Mouse (Mus musculus) small intestine, adult 2 months (tissue): ENCODE results near the gene Fam71f1. TPM values are rescaled to one million over a fixed set of nuclear protein-coding genes. Genes with fewer than 3 reads are reported as not detected.

ENCODE experiments used
- H3K27ac ChIP-seq: fragments of 200-500 bp; 2 replicates; pipeline ENCODE4 v1.5.1; 2012; ENCODE audit warnings: low read depth, low read length, control low read depth, inconsistent platforms; ENCODE audit not compliant: insufficient read depth
- H3K27me3 ChIP-seq: fragments of 200-500 bp; 2 replicates; pipeline ENCODE4 v1.6.1; 2012; ENCODE audit warnings: mild to moderate bottlenecking, moderate library complexity, low read length, inconsistent platforms; ENCODE audit not compliant: control insufficient read depth, insufficient read depth
- H3K36me3 ChIP-seq: fragments of 200-500 bp; 2 replicates; pipeline ENCODE4 v1.6.1; 2012; ENCODE audit warnings: mild to moderate bottlenecking, low read length, control low read depth, inconsistent platforms; ENCODE audit not compliant: control insufficient read depth, insufficient read depth
- H3K4me1 ChIP-seq: fragments of 200-500 bp; 2 replicates; pipeline ENCODE4 v1.6.1; 2012; ENCODE audit warnings: low read length, inconsistent platforms, mixed read lengths; ENCODE audit not compliant: control insufficient read depth, insufficient read depth, insufficient read length
- H3K4me3 ChIP-seq: fragments of 200-500 bp; 2 replicates; pipeline ENCODE4 v1.5.1; 2012; ENCODE audit warnings: low read depth, mild to moderate bottlenecking, control low read depth, inconsistent platforms, low read length, moderate library complexity
- CTCF ChIP-seq: fragments of 200-500 bp; IDR thresholded peaks from 2 replicates; pipeline ENCODE4 v1.5.1; 2012; ENCODE audit warnings: low read depth, mild to moderate bottlenecking, control low read depth, inconsistent platforms, low read length, moderate library complexity, mixed read lengths; ENCODE audit not compliant: insufficient replicate concordance, insufficient read length; ENCODE audit errors: extremely low read depth
- POLR2A ChIP-seq: fragments of 200-500 bp; IDR thresholded peaks from 2 replicates; pipeline ENCODE4 v1.6.1; 2012; ENCODE audit warnings: low read depth, mild to moderate bottlenecking, control low read depth, inconsistent platforms, low read length, moderate library complexity
- WGBS: fragments of 180-500 bp; shearing (Covaris S2); methylation state at CpG from one replicate; pipeline ENCODE4 v1.1.7; 2018; 5-methylcytosine and 5-hydroxymethylcytosine counted together
- polyA plus RNA-seq: library from polyadenylated mRNA; depleted of rRNA; stranded (reverse); fragments of >200 nt; gene quantifications from 2 replicates; pipeline ENCODE4 v1.2.3, GENCODE M21; 2012; rRNA removed

Fam71f1 gene
- not detected in 2 replicates for polyA plus RNA-seq

- Histone ChIP-seq H3K27me3 (no peaks in the 10 kb centered on the region), H3K27ac (no peak within 1 kb of the TSS), H3K4me1 (no peaks in the 10 kb centered on the region), H3K4me3 (no peak within 1 kb of the TSS), H3K36me3 (no peaks in the 10 kb centered on the region)
- TF ChIP-seq CTCF (no peak), POLR2A (no peak)
- WGBS, result 57% methylated on average over 5 of the region's 5 CpGs
Measured at GRCm38 (mm10) chr6:29318879-29319278, at the start of gene Fam71f1. Gene Fam71f1, plus strand, starts transcription at chr6:29319140.

- Histone ChIP-seq H3K27me3 (no peaks in the 10 kb centered on the region), H3K4me3 (no peak overlapping the region; the same call in 1 of the 2 replicates), H3K27ac (no peak overlapping the region), H3K4me1 (peaks cover 4% of the 10 kb centered on the region), H3K36me3 (no peaks in the 10 kb centered on the region)
- TF ChIP-seq CTCF, result no peak
- TF ChIP-seq POLR2A, result no peak
- WGBS, result under 1% methylated on average over 8 of the region's 8 CpGs
Measured at GRCm38 (mm10) chr6:29270961-29271360, 48.0 kb upstream of the Fam71f1 start.

- H3K4me1 ChIP-seq, result peaks cover 4% of the 10 kb centered on the region
Measured at GRCm38 (mm10) chr6:29272312-29273072, 46.4 kb upstream of the Fam71f1 start, which contains the start of gene Hilpda. Gene Hilpda, plus strand, starts transcription at chr6:29272488.

GRCm38 (mm10) chr6:29276746-29277145 lies 42.2 kb upstream of the Fam71f1 start:
- no peak for TF ChIP-seq POLR2A
- no peak for TF ChIP-seq CTCF
- Histone ChIP-seq H3K27me3 (no peaks in the 10 kb centered on the region), H3K4me3 (no peak overlapping the region), H3K27ac (no peak overlapping the region), H3K4me1 (peaks cover 2% of the 10 kb centered on the region; the same call in 1 of the 2 replicates), H3K36me3 (no peaks in the 10 kb centered on the region)
- 90% methylated on average over 5 of the region's 5 CpGs for WGBS

More at GRCm38 (mm10) chr6:29272312-29273072, 46.4 kb upstream of the Fam71f1 start, which contains the start of gene Hilpda:
- Histone ChIP-seq H3K27me3 (no peaks in the 10 kb centered on the region), H3K4me3 (peak within 1 kb of the TSS; percentile 81), H3K36me3 (no peaks in the 10 kb centered on the region), H3K27ac (peak within 1 kb of the TSS; percentile 51; the same call in 1 of the 2 replicates)
- WGBS, result under 1% methylated on average over 46 of the region's 46 CpGs
- TF ChIP-seq CTCF, result 0 out of 2 replicates have a peak, but pooled peaks have one; percentile 10
- peak; percentile 54 for TF ChIP-seq POLR2A

DNA sequence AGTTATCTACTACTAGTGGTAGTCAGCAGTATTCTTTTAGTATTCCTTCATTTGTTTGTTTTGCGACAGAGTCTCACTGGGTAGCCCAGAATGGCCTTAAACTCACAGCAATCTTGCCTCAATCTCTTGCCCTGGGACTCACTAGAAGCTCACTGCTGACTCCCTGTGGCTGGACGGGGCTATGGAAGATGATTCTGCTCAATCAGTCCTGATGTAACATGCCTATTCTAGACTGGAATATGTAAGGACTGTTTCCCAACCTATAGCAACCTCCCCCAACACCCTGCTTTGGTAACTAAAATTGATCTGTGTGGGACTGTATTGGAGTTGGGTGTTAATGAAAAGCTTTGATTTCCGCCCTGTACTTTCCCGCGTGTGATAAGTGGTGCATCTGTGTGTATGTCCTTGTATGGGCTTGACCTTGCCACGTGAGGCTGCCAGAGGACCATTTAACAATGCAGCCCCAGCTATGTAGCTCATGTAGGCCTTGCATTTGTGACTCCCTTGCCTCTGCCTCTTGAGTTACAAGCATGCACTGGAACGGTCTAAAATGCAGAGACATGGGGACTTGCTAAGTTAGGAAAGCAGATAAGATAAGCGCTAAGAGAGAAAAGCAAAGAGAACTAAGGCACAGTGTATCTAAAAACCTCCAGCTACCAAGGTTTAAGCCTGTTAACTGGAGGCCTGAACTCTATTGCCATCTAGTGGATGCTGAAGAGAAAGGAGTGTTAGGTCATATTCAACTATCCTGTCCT lies 40.2 kb upstream of the Fam71f1 start:
- H3K27ac ChIP-seq, result no peak overlapping the region
- TF ChIP-seq CTCF (no peak; the same call in 1 of the 2 replicates), POLR2A (no peak)
- no peaks in the 10 kb centered on the region for H3K36me3 ChIP-seq
- no peaks in the 10 kb centered on the region for H3K27me3 ChIP-seq
- H3K4me3 ChIP-seq, result no peak overlapping the region
- H3K4me1 ChIP-seq, result no peaks in the 10 kb centered on the region
- 22% methylated on average over 8 of the region's 8 CpGs for WGBS

GRCm38 (mm10) chr6:29279293-29279692 lies 39.6 kb upstream of the Fam71f1 start, which contains the start of gene Fam71f2:
Gene Fam71f2, plus strand, starts transcription at chr6:29279593.
- H3K4me3 ChIP-seq, result no peak within 1 kb of the TSS
- no peak for TF ChIP-seq CTCF
- TF ChIP-seq POLR2A, result no peak
- 83% methylated on average over 8 of the region's 8 CpGs for WGBS

GRCm38 (mm10) chr6:29280671-29281070 lies 38.3 kb upstream of the Fam71f1 start:
- no peaks in the 10 kb centered on the region for H3K4me1 ChIP-seq
- no peak for TF ChIP-seq CTCF
- no peak for TF ChIP-seq POLR2A
- H3K36me3 ChIP-seq, result no peaks in the 10 kb centered on the region
- no peak overlapping the region for H3K4me3 ChIP-seq
- H3K27me3 ChIP-seq, result no peaks in the 10 kb centered on the region
- 55% methylated on average over 7 of the region's 7 CpGs for WGBS
- H3K27ac ChIP-seq, result no peak overlapping the region

More at GRCm38 (mm10) chr6:29279293-29279692, 39.6 kb upstream of the Fam71f1 start, which contains the start of gene Fam71f2:
- H3K4me1 ChIP-seq, result no peaks in the 10 kb centered on the region
- H3K36me3 ChIP-seq, result no peaks in the 10 kb centered on the region
- no peak within 1 kb of the TSS for H3K27ac ChIP-seq
- no peaks in the 10 kb centered on the region for H3K27me3 ChIP-seq
